Mouse (Mus musculus) heart, embryonic 11.5 days (tissue): ENCODE results near the gene Ptpn7. TPM values are rescaled to one million over a fixed set of nuclear protein-coding genes. Genes with fewer than 3 reads are reported as not detected.

Experiments used
- ATAC-seq: fragments of 200-750 bp; cut with Nextera tagmentation; replicated peaks from 2 replicates; pipeline ENCODE4 v1.8.0; 2017; ENCODE audit warnings: moderate library complexity; ENCODE audit not compliant: insufficient number of reproducible peaks, low FRiP score, low TSS enrichment
- H3K27ac ChIP-seq: fragments of 300-500 bp; sonication (generic); 2 replicates; pipeline ENCODE4 v1.5.1; 2014; ENCODE audit warnings: mild to moderate bottlenecking, low read depth, low read length
- H3K27me3 ChIP-seq: fragments of 300-500 bp; sonication (generic); 2 replicates; pipeline ENCODE4 v1.6.1; 2014; ENCODE audit warnings: mild to moderate bottlenecking, low read length, mixed read lengths; ENCODE audit not compliant: control insufficient read depth, insufficient read depth
- H3K36me3 ChIP-seq: fragments of 300-500 bp; sonication (generic); 2 replicates; pipeline ENCODE4 v1.6.1; 2014; ENCODE audit warnings: mild to moderate bottlenecking, low read length, moderate library complexity, mixed read lengths; ENCODE audit not compliant: control insufficient read depth, insufficient read depth
- H3K4me1 ChIP-seq: fragments of 300-500 bp; sonication (generic); 2 replicates; pipeline ENCODE4 v1.6.1; 2014; ENCODE audit warnings: low read length; ENCODE audit not compliant: control insufficient read depth, insufficient read depth
- H3K4me2 ChIP-seq: fragments of 300-500 bp; sonication (generic); 2 replicates; pipeline ENCODE4 v1.6.1; 2014; ENCODE audit warnings: mild to moderate bottlenecking, moderate library complexity
- H3K4me3 ChIP-seq: fragments of 300-500 bp; sonication (generic); 2 replicates; pipeline ENCODE4 v1.5.1; 2014; ENCODE audit warnings: low read depth, low read length
- H3K9ac ChIP-seq: fragments of 300-500 bp; sonication (generic); 2 replicates; pipeline ENCODE4 v1.6.1; 2014; ENCODE audit warnings: mild to moderate bottlenecking, low read depth, low read length, moderate library complexity
- H3K9me3 ChIP-seq: fragments of 300-500 bp; sonication (generic); replicated peaks from 2 replicates; pipeline ENCODE4 v1.6.1; 2016; ENCODE audit warnings: low read length; ENCODE audit not compliant: control insufficient read depth
- WGBS: fragments of 180-500 bp; shearing (Covaris S2); extraction: QIAGEN DNeasy Blood & Tissue Kit; methylation state at CpG from one replicate; pipeline ENCODE4 v1.1.7; 2014; ENCODE audit not compliant: insufficient replicate concordance; 5-methylcytosine and 5-hydroxymethylcytosine counted together
- polyA plus RNA-seq: library from polyadenylated mRNA; unstranded; fragments of >200 nt; fragmentation: Nextera tagmentation; extraction: Ambion mirVana; gene quantifications from 2 replicates; pipeline ENCODE4 v1.2.1, GENCODE M21; 2014

The Ptpn7 gene
- polyA plus RNA-seq, 1 experiment from 2014 or later: 2.0 TPM

GRCm38 (mm10) chr1:135112661-135113060 is 19.8 kb upstream of the Ptpn7 start:
- no peak overlapping the region for H3K9ac ChIP-seq
- no peaks in the 10 kb centered on the region for H3K9me3 ChIP-seq
- no peak for ATAC-seq
- no peaks in the 10 kb centered on the region for H3K36me3 ChIP-seq
- H3K4me3 ChIP-seq: no peak overlapping the region
- WGBS: 8% methylated on average over 8 of the region's 8 CpGs
- H3K4me1 ChIP-seq: no peaks in the 10 kb centered on the region
- no peak overlapping the region for H3K27ac ChIP-seq
- no peak overlapping the region for H3K4me2 ChIP-seq
- peaks cover 18% of the 10 kb centered on the region for H3K27me3 ChIP-seq

GRCm38 (mm10) chr1:135124573-135125363 is 7.7 kb upstream of the Ptpn7 start:
- WGBS: 89% methylated on average over 8 of the region's 8 CpGs
- no peak overlapping the region for H3K9ac ChIP-seq
- no peaks in the 10 kb centered on the region for H3K36me3 ChIP-seq
- H3K4me2 ChIP-seq: no peak overlapping the region
- H3K27ac ChIP-seq: no peak overlapping the region
- no peak overlapping the region for H3K4me3 ChIP-seq
- no peaks in the 10 kb centered on the region for H3K9me3 ChIP-seq
- ATAC-seq: no peak
- H3K4me1 ChIP-seq: no peaks in the 10 kb centered on the region
- peaks cover 57% of the 10 kb centered on the region for H3K27me3 ChIP-seq

GRCm38 (mm10) chr1:135125990-135126389 is 6.5 kb upstream of the Ptpn7 start:
- WGBS: 65% methylated on average over 8 of the region's 8 CpGs
- Histone ChIP-seq H3K4me3 (no peak overlapping the region), H3K4me2 (no peak overlapping the region), H3K27me3 (peaks cover 55% of the 10 kb centered on the region), H3K36me3 (no peaks in the 10 kb centered on the region), H3K9me3 (no peaks in the 10 kb centered on the region), H3K9ac (no peak overlapping the region), H3K4me1 (peaks cover 3% of the 10 kb centered on the region; the same call in 1 of the 2 replicates), H3K27ac (no peak overlapping the region)
- no peak for ATAC-seq

- Histone ChIP-seq H3K9ac (no peak overlapping the region), H3K27ac (no peak overlapping the region)
- ATAC-seq: no peak
Observed at GRCm38 (mm10) chr1:135126443-135127027, 6.0 kb upstream of the Ptpn7 start.

GRCm38 (mm10) chr1:135128011-135128441 is 4.5 kb upstream of the Ptpn7 start:
- H3K27ac ChIP-seq: no peak overlapping the region
- no peak overlapping the region for H3K9ac ChIP-seq

More at GRCm38 (mm10) chr1:135126443-135127027, 6.0 kb upstream of the Ptpn7 start:
- WGBS: 48% methylated on average over 4 of the region's 4 CpGs
- H3K36me3 ChIP-seq: no peaks in the 10 kb centered on the region
- peaks cover 51% of the 10 kb centered on the region for H3K27me3 ChIP-seq
- H3K4me2 ChIP-seq: no peak overlapping the region
- no peaks in the 10 kb centered on the region for H3K9me3 ChIP-seq
- peaks cover 8% of the 10 kb centered on the region; the same call in 1 of the 2 replicates for H3K4me1 ChIP-seq
- H3K4me3 ChIP-seq: no peak overlapping the region

GRCm38 (mm10) chr1:135128986-135129385 is 3.5 kb upstream of the Ptpn7 start:
- Histone ChIP-seq H3K9me3 (no peaks in the 10 kb centered on the region), H3K27ac (no peak overlapping the region), H3K9ac (no peak overlapping the region), H3K4me2 (no peak overlapping the region), H3K36me3 (no peaks in the 10 kb centered on the region), H3K27me3 (peaks cover 47% of the 10 kb centered on the region), H3K4me3 (no peak overlapping the region), H3K4me1 (peaks cover 18% of the 10 kb centered on the region)
- no peak for ATAC-seq
- 23% methylated on average over 9 of the region's 9 CpGs for WGBS

More at GRCm38 (mm10) chr1:135128011-135128441, 4.5 kb upstream of the Ptpn7 start:
- no peak overlapping the region for H3K4me2 ChIP-seq
- H3K4me1 ChIP-seq: peaks cover 18% of the 10 kb centered on the region
- no peaks in the 10 kb centered on the region for H3K36me3 ChIP-seq
- H3K4me3 ChIP-seq: no peak overlapping the region
- H3K27me3 ChIP-seq: peaks cover 47% of the 10 kb centered on the region
- H3K9me3 ChIP-seq: no peaks in the 10 kb centered on the region
- no peak for ATAC-seq
- 53% methylated on average over 5 of the region's 6 CpGs for WGBS

- 74% methylated on average over 9 of the region's 9 CpGs for WGBS
- H3K4me2 ChIP-seq: no peak overlapping the region
- H3K9ac ChIP-seq: no peak overlapping the region
- H3K4me1 ChIP-seq: peaks cover 18% of the 10 kb centered on the region
- H3K9me3 ChIP-seq: no peaks in the 10 kb centered on the region
- no peak for ATAC-seq
- H3K27ac ChIP-seq: no peak overlapping the region
- peaks cover 42% of the 10 kb centered on the region for H3K27me3 ChIP-seq
- H3K36me3 ChIP-seq: no peaks in the 10 kb centered on the region
- H3K4me3 ChIP-seq: no peak overlapping the region
Observed at GRCm38 (mm10) chr1:135129543-135130183, 2.8 kb upstream of the Ptpn7 start.

- H3K4me2 ChIP-seq: no peak overlapping the region
Observed at GRCm38 (mm10) chr1:135130376-135131018, 2.0 kb upstream of the Ptpn7 start.

More at GRCm38 (mm10) chr1:135130376-135131018, 2.0 kb upstream of the Ptpn7 start:
- no peak for ATAC-seq
- Histone ChIP-seq H3K27me3 (peaks cover 41% of the 10 kb centered on the region), H3K9ac (no peak overlapping the region), H3K9me3 (no peaks in the 10 kb centered on the region), H3K27ac (no peak overlapping the region), H3K4me1 (peaks cover 18% of the 10 kb centered on the region), H3K4me3 (no peak overlapping the region), H3K36me3 (no peaks in the 10 kb centered on the region)
- WGBS: 47% methylated on average over 2 of the region's 2 CpGs
